Mouse (Mus musculus): ENCODE data around the gene Car6.

Car6 gene

DNA sequence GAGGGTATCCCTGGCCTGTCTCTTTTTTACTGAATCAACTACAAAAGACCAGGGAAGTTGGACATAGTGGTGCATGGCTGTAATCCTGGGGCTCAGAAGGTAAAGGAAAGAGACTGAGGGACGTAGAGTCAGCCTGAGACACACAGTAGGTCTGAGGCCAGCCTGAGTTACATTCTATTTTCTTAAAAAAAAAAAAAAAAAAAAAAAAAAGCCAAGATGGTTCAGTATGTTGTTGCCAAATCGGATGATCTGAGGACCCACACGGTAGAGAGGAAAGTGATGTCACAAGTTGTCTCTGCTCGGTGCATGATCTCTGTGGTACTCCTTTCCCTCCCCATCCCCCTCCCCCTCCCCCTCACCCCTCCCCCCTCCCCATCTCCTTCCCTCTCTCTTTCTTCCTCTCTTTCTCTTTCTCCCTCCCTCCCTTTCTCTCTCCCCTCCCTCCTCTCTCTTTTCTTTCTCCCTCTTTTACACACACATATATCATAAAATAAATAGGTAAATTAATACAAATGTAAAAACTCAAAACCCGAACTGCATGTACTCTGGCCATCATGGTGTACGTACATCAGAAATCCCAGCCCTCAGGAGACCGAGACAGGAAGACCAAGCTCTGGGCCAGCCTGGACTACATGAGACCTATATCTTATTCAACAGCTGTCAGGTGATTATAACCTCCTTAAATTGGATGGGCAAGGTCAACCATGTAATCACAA is 63.6 kb downstream of the Car6 start:
- DNase-seq (ENCODE audit: extremely low spot score, low read depth, low spot score), result no peak
